Mouse (Mus musculus): ENCODE results near the gene Vps45. TPM values are rescaled to one million over a fixed set of nuclear protein-coding genes. Genes with fewer than 3 reads are reported as not detected.
"Not testable (repeated sequence)": the region's sequence is repeated elsewhere in the genome, so short reads cannot be mapped to it uniquely, and the experiment has no call there.

Vps45 gene
- polyA plus RNA-seq, 1 experiment: 14.2 TPM

GRCm38 (mm10) chr3:95978265-95978664 is 80.0 kb downstream of the Vps45 start:
- Histone ChIP-seq H3K4me3 (ENCODE audit: low read depth, low read length) (no peak overlapping the region), H3K9ac (ENCODE audit: low read depth, poor library complexity, severe bottlenecking) (no peak overlapping the region), H3K36me3 (ENCODE audit: control insufficient read depth, insufficient read depth, low read length, poor library complexity, severe bottlenecking) (no peaks in the 10 kb centered on the region), H3K27me3 (ENCODE audit: control insufficient read depth, insufficient read depth, low read length, poor library complexity, severe bottlenecking) (no peaks in the 10 kb centered on the region), H3K9me3 (replicated peaks; ENCODE audit: control insufficient read depth, insufficient read depth, low read length, poor library complexity, severe bottlenecking) (no peaks in the 10 kb centered on the region), H3K4me1 (ENCODE audit: control insufficient read depth, insufficient read depth, low read length) (no peaks in the 10 kb centered on the region), H3K27ac (ENCODE audit: insufficient read depth, low read length) (no peak overlapping the region)
- TF ChIP-seq POLR2A (IDR thresholded peaks at IDR 0.05; ENCODE audit: insufficient read depth, low read length) (no peak), EP300 (IDR thresholded peaks at IDR 0.05; ENCODE audit: insufficient read depth, low read depth, low read length) (no peak), CTCF (IDR thresholded peaks at IDR 0.05; ENCODE audit: low read depth, low read length) (no peak)

GRCm38 (mm10) chr3:95977587-95977986 is 80.7 kb downstream of the Vps45 start:
- H3K27ac ChIP-seq (ENCODE audit: insufficient read depth, low read length); H3K9me3 ChIP-seq (replicated peaks; ENCODE audit: control insufficient read depth, insufficient read depth, low read length, poor library complexity, severe bottlenecking); H3K9ac ChIP-seq (ENCODE audit: low read depth, poor library complexity, severe bottlenecking); H3K4me3 ChIP-seq (ENCODE audit: low read depth, low read length); H3K36me3 ChIP-seq (ENCODE audit: control insufficient read depth, insufficient read depth, low read length, poor library complexity, severe bottlenecking); H3K27me3 ChIP-seq (ENCODE audit: control insufficient read depth, insufficient read depth, low read length, poor library complexity, severe bottlenecking); H3K4me1 ChIP-seq (ENCODE audit: control insufficient read depth, insufficient read depth, low read length): not testable (repeated sequence)

DNA sequence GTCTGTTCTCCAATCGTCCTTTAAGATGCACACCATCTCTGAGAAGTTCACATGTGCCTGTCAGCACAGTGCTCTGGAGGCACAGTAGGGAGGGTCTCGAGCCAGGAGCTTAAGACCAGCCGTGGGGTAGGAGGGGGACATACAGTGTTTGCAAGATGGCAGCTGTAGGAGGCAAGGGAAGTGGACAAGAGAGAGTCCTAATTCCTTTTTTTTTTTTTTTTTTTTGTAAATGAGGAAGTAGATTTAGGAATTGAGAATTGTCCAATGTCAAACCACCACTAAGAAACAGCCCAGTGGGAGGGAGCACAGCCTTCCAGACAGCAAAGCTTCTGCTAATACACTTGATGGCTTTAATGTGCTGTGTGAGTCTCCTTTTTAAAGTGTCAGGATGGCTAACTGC is 81.2 kb downstream of the Vps45 start:
- no peak overlapping the region for H3K27ac ChIP-seq (ENCODE audit: insufficient read depth, low read length)
- TF ChIP-seq EP300 (IDR thresholded peaks at IDR 0.05; ENCODE audit: insufficient read depth, low read depth, low read length) (no peak), POLR2A (IDR thresholded peaks at IDR 0.05; ENCODE audit: insufficient read depth, low read length) (no peak), CTCF (IDR thresholded peaks at IDR 0.05; ENCODE audit: low read depth, low read length) (no peak)
- no peaks in the 10 kb centered on the region for H3K9me3 ChIP-seq (replicated peaks; ENCODE audit: control insufficient read depth, insufficient read depth, low read length, poor library complexity, severe bottlenecking)
- no peaks in the 10 kb centered on the region for H3K36me3 ChIP-seq (ENCODE audit: control insufficient read depth, insufficient read depth, low read length, poor library complexity, severe bottlenecking)
- H3K9ac ChIP-seq (ENCODE audit: low read depth, poor library complexity, severe bottlenecking): no peak overlapping the region
- peaks cover 3% of the 10 kb centered on the region; the same call in 1 of the 2 replicates for H3K27me3 ChIP-seq (ENCODE audit: control insufficient read depth, insufficient read depth, low read length, poor library complexity, severe bottlenecking)
- no peak overlapping the region for H3K4me3 ChIP-seq (ENCODE audit: low read depth, low read length)
- H3K4me1 ChIP-seq (ENCODE audit: control insufficient read depth, insufficient read depth, low read length): no peaks in the 10 kb centered on the region

GRCm38 (mm10) chr3:95972873-95973634 is 85.2 kb downstream of the Vps45 start:
- Histone ChIP-seq H3K4me1 (ENCODE audit: control insufficient read depth, insufficient read depth, low read length) (no peaks in the 10 kb centered on the region), H3K36me3 (ENCODE audit: control insufficient read depth, insufficient read depth, low read length, poor library complexity, severe bottlenecking) (no peaks in the 10 kb centered on the region), H3K9me3 (replicated peaks; ENCODE audit: control insufficient read depth, insufficient read depth, low read length, poor library complexity, severe bottlenecking) (no peaks in the 10 kb centered on the region), H3K4me3 (ENCODE audit: low read depth, low read length) (0 out of 2 replicates have a peak overlapping the region, but pooled peaks have one; percentile 5), H3K27ac (ENCODE audit: insufficient read depth, low read length) (no peak overlapping the region), H3K27me3 (ENCODE audit: control insufficient read depth, insufficient read depth, low read length, poor library complexity, severe bottlenecking) (peaks cover 3% of the 10 kb centered on the region; the same call in 1 of the 2 replicates), H3K9ac (ENCODE audit: low read depth, poor library complexity, severe bottlenecking) (peak overlapping the region; percentile 9)
- TF ChIP-seq POLR2A (IDR thresholded peaks at IDR 0.05; ENCODE audit: insufficient read depth, low read length) (no peak), CTCF (IDR thresholded peaks at IDR 0.05; ENCODE audit: low read depth, low read length) (no peak), EP300 (IDR thresholded peaks at IDR 0.05; ENCODE audit: insufficient read depth, low read depth, low read length) (no peak)

- TF ChIP-seq CTCF (IDR thresholded peaks at IDR 0.05; ENCODE audit: low read depth, low read length) (no peak), EP300 (IDR thresholded peaks at IDR 0.05; ENCODE audit: insufficient read depth, low read depth, low read length) (no peak), POLR2A (IDR thresholded peaks at IDR 0.05; ENCODE audit: insufficient read depth, low read length) (no peak)
- peaks cover 3% of the 10 kb centered on the region; the same call in 1 of the 2 replicates for H3K27me3 ChIP-seq (ENCODE audit: control insufficient read depth, insufficient read depth, low read length, poor library complexity, severe bottlenecking)
- H3K4me1 ChIP-seq (ENCODE audit: control insufficient read depth, insufficient read depth, low read length): no peaks in the 10 kb centered on the region
- no peaks in the 10 kb centered on the region for H3K9me3 ChIP-seq (replicated peaks; ENCODE audit: control insufficient read depth, insufficient read depth, low read length, poor library complexity, severe bottlenecking)
- H3K27ac ChIP-seq (ENCODE audit: insufficient read depth, low read length): no peak overlapping the region
- peak overlapping the region; percentile 9 for H3K9ac ChIP-seq (ENCODE audit: low read depth, poor library complexity, severe bottlenecking)
- H3K36me3 ChIP-seq (ENCODE audit: control insufficient read depth, insufficient read depth, low read length, poor library complexity, severe bottlenecking): no peaks in the 10 kb centered on the region
- H3K4me3 ChIP-seq (ENCODE audit: low read depth, low read length): no peak overlapping the region
Measured at GRCm38 (mm10) chr3:95972251-95972872, 85.9 kb downstream of the Vps45 start.

DNA sequence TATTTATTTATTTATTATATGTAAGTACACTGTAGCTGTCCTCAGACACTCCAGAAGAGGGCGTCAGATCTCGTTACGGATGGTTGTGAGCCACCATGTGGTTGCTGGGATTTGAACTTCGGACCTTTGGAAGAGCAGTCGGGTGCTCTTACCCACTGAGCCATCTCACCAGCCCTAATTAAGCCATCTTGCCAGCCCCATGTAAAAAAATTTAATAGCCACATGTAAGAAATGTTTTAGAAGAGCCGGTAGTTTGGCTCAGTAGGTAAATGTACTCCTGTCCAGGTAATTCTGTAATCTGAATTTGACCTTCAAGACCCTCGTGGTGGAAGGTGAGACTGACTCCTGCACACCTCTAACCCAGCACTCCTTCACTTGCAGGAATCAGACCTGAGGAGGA is 87.6 kb downstream of the Vps45 start:
- H3K36me3 ChIP-seq (ENCODE audit: control insufficient read depth, insufficient read depth, low read length, poor library complexity, severe bottlenecking); H3K4me3 ChIP-seq (ENCODE audit: low read depth, low read length); H3K9me3 ChIP-seq (replicated peaks; ENCODE audit: control insufficient read depth, insufficient read depth, low read length, poor library complexity, severe bottlenecking); H3K27me3 ChIP-seq (ENCODE audit: control insufficient read depth, insufficient read depth, low read length, poor library complexity, severe bottlenecking); H3K4me1 ChIP-seq (ENCODE audit: control insufficient read depth, insufficient read depth, low read length); H3K9ac ChIP-seq (ENCODE audit: low read depth, poor library complexity, severe bottlenecking); H3K27ac ChIP-seq (ENCODE audit: insufficient read depth, low read length): not testable (repeated sequence)

Data from ES-Bruce4 (cell line).